Mouse (Mus musculus) testis, adult 2 months (tissue): ENCODE measurements around the gene Kdm5a. TPM values are rescaled to one million over a fixed set of nuclear protein-coding genes. Genes with fewer than 3 reads are reported as not detected.

ENCODE experiments used
- H3K27ac ChIP-seq: fragments of 200-500 bp; 2 replicates; pipeline ENCODE4 v1.5.1; 2012; ENCODE audit warnings: low read depth, low read length; ENCODE audit not compliant: control insufficient read depth, insufficient read depth
- H3K27me3 ChIP-seq: fragments of 200-500 bp; 2 replicates; pipeline ENCODE4 v1.6.1; 2012; ENCODE audit warnings: mild to moderate bottlenecking, low read length, moderate library complexity; ENCODE audit not compliant: control insufficient read depth, insufficient read depth
- H3K36me3 ChIP-seq: fragments of 200-500 bp; 2 replicates; pipeline ENCODE4 v1.6.1; 2012; ENCODE audit warnings: mild to moderate bottlenecking, low read length; ENCODE audit not compliant: control insufficient read depth, insufficient read depth
- H3K4me1 ChIP-seq: fragments of 200-500 bp; 2 replicates; pipeline ENCODE4 v1.6.1; 2012; ENCODE audit warnings: low read length; ENCODE audit not compliant: control insufficient read depth, insufficient read depth
- H3K4me3 ChIP-seq: fragments of 200-500 bp; 2 replicates; pipeline ENCODE4 v1.5.1; 2012; ENCODE audit warnings: low read depth, mild to moderate bottlenecking, low read length, moderate library complexity, mixed read lengths; ENCODE audit not compliant: control insufficient read depth
- CTCF ChIP-seq: fragments of 200-500 bp; IDR thresholded peaks from 2 replicates; pipeline ENCODE4 v1.5.1; 2012; ENCODE audit warnings: low read depth, mild to moderate bottlenecking, inconsistent platforms, low read length, moderate library complexity; ENCODE audit not compliant: control insufficient read depth, insufficient read depth, insufficient replicate concordance
- POLR2A ChIP-seq: fragments of 200-500 bp; IDR thresholded peaks from 2 replicates; pipeline ENCODE4 v1.6.1; 2012; ENCODE audit warnings: low read depth, mild to moderate bottlenecking, inconsistent platforms, low read length, moderate library complexity; ENCODE audit not compliant: control insufficient read depth
- polyA plus RNA-seq: library from polyadenylated mRNA; depleted of rRNA; stranded (reverse); fragments of >200 nt; gene quantifications from 2 replicates; pipeline ENCODE4 v1.2.3, GENCODE M21; 2012

Kdm5a gene
- polyA plus RNA-seq, 1 experiment = 5.7 TPM

- Histone ChIP-seq H3K27me3 (no peaks in the 10 kb centered on the region), H3K36me3 (no peaks in the 10 kb centered on the region), H3K4me1 (peaks cover 2% of the 10 kb centered on the region; the same call in 1 of the 2 replicates), H3K4me3 (no peak overlapping the region), H3K27ac (no peak overlapping the region)
- TF ChIP-seq CTCF (no peak), POLR2A (no peak)
Measured at GRCm38 (mm10) chr6:120473427-120473826, 109.5 kb downstream of the Kdm5a start.

- TF ChIP-seq CTCF (no peak), POLR2A (no peak)
- no peak overlapping the region for H3K4me3 ChIP-seq
- H3K27me3 ChIP-seq = no peaks in the 10 kb centered on the region
- peaks cover 2% of the 10 kb centered on the region; the same call in 1 of the 2 replicates for H3K4me1 ChIP-seq
- H3K36me3 ChIP-seq = no peaks in the 10 kb centered on the region
- no peak overlapping the region for H3K27ac ChIP-seq
Measured at GRCm38 (mm10) chr6:120475288-120475687, 111.4 kb downstream of the Kdm5a start.

- H3K36me3 ChIP-seq = no peaks in the 10 kb centered on the region
- H3K4me1 ChIP-seq = no peaks in the 10 kb centered on the region
- H3K27ac ChIP-seq = no peak overlapping the region
- no peaks in the 10 kb centered on the region for H3K27me3 ChIP-seq
- TF ChIP-seq CTCF (no peak), POLR2A (no peak)
- H3K4me3 ChIP-seq = no peak overlapping the region
Measured at GRCm38 (mm10) chr6:120479302-120479701, 115.4 kb downstream of the Kdm5a start.

- no peak overlapping the region for H3K4me3 ChIP-seq
- H3K4me1 ChIP-seq = no peaks in the 10 kb centered on the region
- no peaks in the 10 kb centered on the region for H3K36me3 ChIP-seq
- no peaks in the 10 kb centered on the region for H3K27me3 ChIP-seq
- no peak overlapping the region for H3K27ac ChIP-seq
- no peak for TF ChIP-seq CTCF
- TF ChIP-seq POLR2A = no peak
Measured at GRCm38 (mm10) chr6:120480361-120480760, 116.4 kb downstream of the Kdm5a start.

GRCm38 (mm10) chr6:120481538-120481937 lies 117.6 kb downstream of the Kdm5a start:
- H3K27me3 ChIP-seq = no peaks in the 10 kb centered on the region
- no peaks in the 10 kb centered on the region for H3K36me3 ChIP-seq
- H3K4me1 ChIP-seq = no peaks in the 10 kb centered on the region
- no peak; the same call in 1 of the 2 replicates for TF ChIP-seq CTCF
- TF ChIP-seq POLR2A = no peak
- H3K4me3 ChIP-seq = no peak overlapping the region
- no peak overlapping the region for H3K27ac ChIP-seq

GRCm38 (mm10) chr6:120482021-120482420 lies 118.1 kb downstream of the Kdm5a start:
- Histone ChIP-seq H3K36me3 (no peaks in the 10 kb centered on the region), H3K4me3 (no peak overlapping the region), H3K27ac (no peak overlapping the region), H3K27me3 (no peaks in the 10 kb centered on the region), H3K4me1 (no peaks in the 10 kb centered on the region)
- TF ChIP-seq POLR2A (no peak), CTCF (no peak)

GRCm38 (mm10) chr6:120482756-120483155 lies 118.8 kb downstream of the Kdm5a start:
- H3K4me3 ChIP-seq = no peak overlapping the region
- H3K36me3 ChIP-seq = no peaks in the 10 kb centered on the region
- TF ChIP-seq CTCF = no peak
- no peak for TF ChIP-seq POLR2A
- H3K4me1 ChIP-seq = no peaks in the 10 kb centered on the region
- no peaks in the 10 kb centered on the region for H3K27me3 ChIP-seq
- H3K27ac ChIP-seq = no peak overlapping the region

- TF ChIP-seq CTCF = no peak; the same call in 1 of the 2 replicates
- TF ChIP-seq POLR2A = no peak
- no peak overlapping the region for H3K4me3 ChIP-seq
- H3K4me1 ChIP-seq = no peaks in the 10 kb centered on the region
- no peaks in the 10 kb centered on the region for H3K27me3 ChIP-seq
- no peak overlapping the region for H3K27ac ChIP-seq
- no peaks in the 10 kb centered on the region for H3K36me3 ChIP-seq
Measured at GRCm38 (mm10) chr6:120483211-120483626, 119.3 kb downstream of the Kdm5a start.
